Mouse (Mus musculus): ENCODE results near the gene Abca15. TPM values are rescaled to one million over a fixed set of nuclear protein-coding genes. Genes with fewer than 3 reads are reported as not detected.

Gene Abca15
- polyA plus RNA-seq, 1 experiment from 2014 or later: not detected

Other genes with a start within 250 kb of the Abca15 start
- gene Dnah3, start 233.4 kb upstream of the Abca15 start, polyA plus RNA-seq (2016; fragmentation: Nextera tagmentation; extraction: Ambion mirVana): not detected in 2 replicates
- gene Tmem159, start 226.3 kb upstream of the Abca15 start, polyA plus RNA-seq (2016; fragmentation: Nextera tagmentation; extraction: Ambion mirVana): 22.3 and 22.6 TPM in 2 replicates
- not detected in 2 replicates for gene Zp2, start 183.4 kb upstream of the Abca15 start, polyA plus RNA-seq (2016; fragmentation: Nextera tagmentation; extraction: Ambion mirVana)
- gene Anks4b, start 154.8 kb upstream of the Abca15 start, polyA plus RNA-seq (2016; fragmentation: Nextera tagmentation; extraction: Ambion mirVana): 0.05 TPM in 1 of 2 replicates, not detected in the other
- 0.40 and 0.93 TPM in 2 replicates for gene Crym, start 126.6 kb upstream of the Abca15 start, polyA plus RNA-seq (2016; fragmentation: Nextera tagmentation; extraction: Ambion mirVana)
- gene Abca14, start 124.7 kb upstream of the Abca15 start, polyA plus RNA-seq (2016; fragmentation: Nextera tagmentation; extraction: Ambion mirVana): not detected in 2 replicates
- gene Abca16, start 81.0 kb downstream of the Abca15 start, polyA plus RNA-seq (2016; fragmentation: Nextera tagmentation; extraction: Ambion mirVana): not detected in 2 replicates

Measured in heart, embryonic 12.5 days (tissue).